Mouse (Mus musculus): Measurements from ENCODE around the gene C530008M17Rik.

- TF ChIP-seq GATA1 (IDR thresholded peaks at IDR 0.05; ENCODE audit: low read length) (no peak), TAL1 (IDR thresholded peaks at IDR 0.05; ENCODE audit: low read length) (no peak)
Measured at GRCm38 (mm10) chr5:76645091-76645868, 11.0 kb upstream of the C530008M17Rik start.
